Mouse (Mus musculus) lung, postnatal 0 days (tissue): ENCODE results near the gene Popdc3. TPM values are rescaled to one million over a fixed set of nuclear protein-coding genes. Genes with fewer than 3 reads are reported as not detected.
"Not testable (repeated sequence)": the region's sequence is repeated elsewhere in the genome, so short reads cannot be mapped to it uniquely, and the experiment has no call there.

ENCODE experiments used
- ATAC-seq: fragments of 200-750 bp; cut with Nextera tagmentation; 2 replicates; pipeline ENCODE4 v1.8.0; 2017; ENCODE audit warnings: moderate library complexity
- DNase-seq: peaks from one replicate; pipeline ENCODE4 v3.0.0-alpha.2; 2016; ENCODE audit warnings: low spot score
- H3K27ac ChIP-seq: fragments of 300-500 bp; sonication (generic); 2 replicates; pipeline ENCODE4 v1.5.1; 2014; ENCODE audit warnings: antibody characterized with exemption, mild to moderate bottlenecking, low read length, mixed read lengths
- H3K27me3 ChIP-seq: fragments of 300-500 bp; sonication (generic); replicated peaks from 2 replicates; pipeline ENCODE4 v1.6.1; 2014; ENCODE audit warnings: low read length, mixed read lengths; ENCODE audit not compliant: insufficient read depth
- H3K36me3 ChIP-seq: fragments of 300-500 bp; sonication (generic); 2 replicates; pipeline ENCODE4 v1.6.1; 2014; ENCODE audit warnings: low read length, mixed read lengths; ENCODE audit not compliant: insufficient read depth
- H3K4me1 ChIP-seq: fragments of 300-500 bp; sonication (generic); 2 replicates; pipeline ENCODE4 v1.6.1; 2014; ENCODE audit warnings: antibody characterized with exemption, low read depth, low read length, mixed read lengths; ENCODE audit not compliant: insufficient read depth
- H3K4me2 ChIP-seq: fragments of 300-500 bp; sonication (generic); replicated peaks from 2 replicates; pipeline ENCODE4 v1.6.1; 2014; ENCODE audit warnings: low read depth, mild to moderate bottlenecking, low read length, moderate library complexity, mixed read lengths
- H3K4me3 ChIP-seq: fragments of 300-500 bp; sonication (generic); 2 replicates; pipeline ENCODE4 v1.5.1; 2014; ENCODE audit warnings: low read depth, low read length
- H3K9ac ChIP-seq: fragments of 300-500 bp; sonication (generic); replicated peaks from 2 replicates; pipeline ENCODE4 v1.6.1; 2014; ENCODE audit warnings: low read depth, mild to moderate bottlenecking
- H3K9me3 ChIP-seq: fragments of 300-500 bp; sonication (generic); 2 replicates; pipeline ENCODE4 v1.6.1; 2016; ENCODE audit warnings: low read length, mixed read lengths
- CTCF ChIP-seq: IDR thresholded peaks from 2 replicates; pipeline ENCODE4 v1.5.1; 2016; ENCODE audit warnings: antibody characterized with exemption, mild to moderate bottlenecking
- EP300 ChIP-seq: IDR thresholded peaks from 2 replicates; pipeline ENCODE4 v1.6.1; 2016; ENCODE audit warnings: antibody characterized with exemption, mild to moderate bottlenecking, control low read depth
- WGBS: fragments of 180-500 bp; shearing (Covaris S2); extraction: QIAGEN DNeasy Blood & Tissue Kit; methylation state at CpG from one replicate; pipeline ENCODE4 v1.1.7; 2014; 5-methylcytosine and 5-hydroxymethylcytosine counted together
- polyA plus RNA-seq: library from polyadenylated mRNA; unstranded; fragments of >200 nt; fragmentation: Nextera tagmentation; extraction: Ambion mirVana; gene quantifications from 2 replicates; pipeline ENCODE4 v1.2.1, GENCODE M21; 2015

Popdc3 gene
- 6.4 and 6.6 TPM in 2 replicates for polyA plus RNA-seq

- WGBS = no CpG with 5 or more reads among the region's 5 CpGs
- not testable (repeated sequence) for ATAC-seq
Measured at GRCm38 (mm10) chr10:45177798-45178197, at the start of gene Popdc3. Popdc3 (plus strand) TSS chr10:45178098.

GRCm38 (mm10) chr10:45129105-45129504 lies 48.8 kb upstream of the Popdc3 start:
- WGBS = 59% methylated on average over 11 of the region's 11 CpGs
- H3K36me3 ChIP-seq = peaks cover 9% of the 10 kb centered on the region
- ATAC-seq (peak; percentile 46; the same call in 1 of the 2 replicates), DNase-seq (peak; percentile 25)
- no peak overlapping the region for H3K9ac ChIP-seq
- H3K4me1 ChIP-seq = no peaks in the 10 kb centered on the region
- H3K27ac ChIP-seq = no peak overlapping the region
- peak overlapping the region; percentile 42 for H3K4me2 ChIP-seq
- no peaks in the 10 kb centered on the region for H3K9me3 ChIP-seq
- no peak overlapping the region for H3K4me3 ChIP-seq
- H3K27me3 ChIP-seq = no peaks in the 10 kb centered on the region
- TF ChIP-seq EP300 = no peak
- TF ChIP-seq CTCF = no peak

More at GRCm38 (mm10) chr10:45177798-45178197, at the start of gene Popdc3:
- DNase-seq, H3K27me3 ChIP-seq, H3K4me3 ChIP-seq, H3K9ac ChIP-seq, H3K4me1 ChIP-seq, H3K36me3 ChIP-seq, H3K9me3 ChIP-seq, H3K4me2 ChIP-seq, H3K27ac ChIP-seq: not testable (repeated sequence)

GRCm38 (mm10) chr10:45130004-45130403 lies 47.9 kb upstream of the Popdc3 start:
- Histone ChIP-seq H3K27ac (no peak overlapping the region), H3K9ac (no peak overlapping the region), H3K4me2 (no peak overlapping the region), H3K4me1 (no peaks in the 10 kb centered on the region), H3K27me3 (no peaks in the 10 kb centered on the region), H3K4me3 (no peak overlapping the region), H3K9me3 (no peaks in the 10 kb centered on the region), H3K36me3 (peaks cover 9% of the 10 kb centered on the region)
- DNase-seq = no peak
- no peak for ATAC-seq
- no peak for TF ChIP-seq EP300
- WGBS = 69% methylated on average over 6 of the region's 6 CpGs

- 66% methylated on average over 4 of the region's 4 CpGs for WGBS
- no peak overlapping the region for H3K4me2 ChIP-seq
- ATAC-seq (0 out of 2 replicates have a peak, but pooled peaks have one; percentile 33), DNase-seq (peak; percentile 54)
- TF ChIP-seq EP300 (no peak), CTCF (peak; percentile 78)
- peaks cover 4% of the 10 kb centered on the region; the same call in 1 of the 2 replicates for H3K36me3 ChIP-seq
- no peak overlapping the region for H3K4me3 ChIP-seq
- no peak overlapping the region for H3K27ac ChIP-seq
- no peak overlapping the region for H3K9ac ChIP-seq
- no peaks in the 10 kb centered on the region for H3K9me3 ChIP-seq
- H3K4me1 ChIP-seq = no peaks in the 10 kb centered on the region
- no peaks in the 10 kb centered on the region for H3K27me3 ChIP-seq
Measured at GRCm38 (mm10) chr10:45132371-45132770, 45.5 kb upstream of the Popdc3 start.

GRCm38 (mm10) chr10:45136806-45137205 lies 41.1 kb upstream of the Popdc3 start:
- no peak for ATAC-seq
- Histone ChIP-seq H3K9ac (no peak overlapping the region), H3K27ac (no peak overlapping the region), H3K4me3 (no peak overlapping the region), H3K9me3 (no peaks in the 10 kb centered on the region), H3K36me3 (no peaks in the 10 kb centered on the region), H3K27me3 (no peaks in the 10 kb centered on the region), H3K4me1 (no peaks in the 10 kb centered on the region), H3K4me2 (no peak overlapping the region)
- DNase-seq = no peak
- 87% methylated on average over 7 of the region's 7 CpGs for WGBS
- TF ChIP-seq EP300 (no peak), CTCF (no peak)

- Histone ChIP-seq H3K36me3 (no peaks in the 10 kb centered on the region), H3K9me3 (no peaks in the 10 kb centered on the region), H3K9ac (no peak overlapping the region), H3K4me2 (no peak overlapping the region), H3K27me3 (no peaks in the 10 kb centered on the region), H3K4me1 (no peaks in the 10 kb centered on the region), H3K4me3 (no peak overlapping the region), H3K27ac (no peak overlapping the region)
- TF ChIP-seq EP300 (no peak), CTCF (no peak)
- ATAC-seq = no peak
- DNase-seq = no peak
- 83% methylated on average over 4 of the region's 4 CpGs for WGBS
Measured at GRCm38 (mm10) chr10:45139910-45140309, 38.0 kb upstream of the Popdc3 start.
